Mouse (Mus musculus): ENCODE data around the gene Ttc38. TPM values are rescaled to one million over a fixed set of nuclear protein-coding genes. Genes with fewer than 3 reads are reported as not detected.
"Not testable (repeated sequence)": the region's sequence is repeated elsewhere in the genome, so short reads cannot be mapped to it uniquely, and the experiment has no call there.

Ttc38 gene
- total and polyA plus RNA-seq, 3 experiments, result 10.6 to 18.9 (median 17.0) TPM

- no peak for DNase-seq
Observed at GRCm38 (mm10) chr15:85822011-85822359, 10.1 kb upstream of the Ttc38 start.

GRCm38 (mm10) chr15:85826676-85827075 is 5.4 kb upstream of the Ttc38 start:
- DNase-seq, result no peak

- DNase-seq, result no peak
Observed at GRCm38 (mm10) chr15:85828071-85828470, 4.0 kb upstream of the Ttc38 start.

- no peak for DNase-seq
Observed at GRCm38 (mm10) chr15:85829470-85829869, 2.6 kb upstream of the Ttc38 start.

GRCm38 (mm10) chr15:85832599-85832998 is 493 bp downstream of the Ttc38 start:
- DNase-seq, result peak; percentile 19

- DNase-seq, result no peak
Observed at GRCm38 (mm10) chr15:85835335-85835734, 3.2 kb downstream of the Ttc38 start.

GRCm38 (mm10) chr15:85836887-85837286 is 4.8 kb downstream of the Ttc38 start:
- no peak for DNase-seq

GRCm38 (mm10) chr15:85840983-85841382 is 8.9 kb downstream of the Ttc38 start:
- no peak for DNase-seq

GRCm38 (mm10) chr15:85841796-85842360 is 9.8 kb downstream of the Ttc38 start:
- DNase-seq, result no peak

GRCm38 (mm10) chr15:85845071-85845470 is 13.0 kb downstream of the Ttc38 start:
- no peak for DNase-seq

- no peak for DNase-seq
Observed at GRCm38 (mm10) chr15:85851656-85852392, 19.7 kb downstream of the Ttc38 start.

GRCm38 (mm10) chr15:85858980-85859489 is 26.9 kb downstream of the Ttc38 start:
- DNase-seq, result no peak

GRCm38 (mm10) chr15:85859490-85860031 is 27.5 kb downstream of the Ttc38 start, which contains the start of gene Gtse1:
Gene Gtse1 (plus strand): TSS chr15:85859745.
- DNase-seq, result peak; percentile 95

- not testable (repeated sequence) for DNase-seq
Observed at GRCm38 (mm10) chr15:85865913-85866312, 33.8 kb downstream of the Ttc38 start.

GRCm38 (mm10) chr15:85867696-85868095 is 35.6 kb downstream of the Ttc38 start:
- peak; percentile 72 for DNase-seq

GRCm38 (mm10) chr15:85877336-85877735 is 45.2 kb downstream of the Ttc38 start:
- DNase-seq, result no peak

GRCm38 (mm10) chr15:85878848-85879497 is 46.9 kb downstream of the Ttc38 start, which contains the start of gene Trmu:
Gene Trmu (plus strand): TSS chr15:85879312.
- peak; percentile 94 for DNase-seq

- DNase-seq, result no peak
Observed at GRCm38 (mm10) chr15:85879498-85879895, 47.4 kb downstream of the Ttc38 start.

GRCm38 (mm10) chr15:85885606-85886005 is 53.5 kb downstream of the Ttc38 start:
- DNase-seq, result no peak

- DNase-seq, result no peak
Observed at GRCm38 (mm10) chr15:85889235-85889634, 57.1 kb downstream of the Ttc38 start.

- DNase-seq, result no peak
Observed at GRCm38 (mm10) chr15:85891971-85892370, 59.9 kb downstream of the Ttc38 start.

GRCm38 (mm10) chr15:85892498-85893118 is 60.5 kb downstream of the Ttc38 start:
- no peak for DNase-seq
